Mouse (Mus musculus): ENCODE measurements around the gene Ccdc62. TPM values are rescaled to one million over a fixed set of nuclear protein-coding genes. Genes with fewer than 3 reads are reported as not detected.

The Ccdc62 gene
- polyA plus RNA-seq, 1 experiment from 2014 or later = 4.7 TPM

- Histone ChIP-seq H3K4me1 (replicated peaks) (peaks cover 30% of the 10 kb centered on the region), H3K4me3 (replicated peaks) (no peak overlapping the region), H3K9ac (no peak overlapping the region), H3K36me3 (no peaks in the 10 kb centered on the region), H3K27ac (no peak overlapping the region), H3K27me3 (replicated peaks) (no peaks in the 10 kb centered on the region), H3K4me2 (replicated peaks) (no peak overlapping the region), H3K9me3 (no peaks in the 10 kb centered on the region)
- ATAC-seq = no peak
- 65% methylated on average over 11 of the region's 11 CpGs for WGBS
Measured at GRCm38 (mm10) chr5:123982838-123983237, 52.4 kb downstream of the Ccdc62 start.

- WGBS = 70% methylated on average over 9 of the region's 9 CpGs
- H3K4me2 ChIP-seq (replicated peaks) = no peak overlapping the region
- no peak overlapping the region for H3K27ac ChIP-seq
- no peak overlapping the region for H3K4me3 ChIP-seq (replicated peaks)
- no peaks in the 10 kb centered on the region for H3K36me3 ChIP-seq
- H3K9ac ChIP-seq = no peak overlapping the region
- ATAC-seq = no peak
- peaks cover 24% of the 10 kb centered on the region for H3K4me1 ChIP-seq (replicated peaks)
- no peaks in the 10 kb centered on the region for H3K27me3 ChIP-seq (replicated peaks)
- H3K9me3 ChIP-seq = no peaks in the 10 kb centered on the region
Measured at GRCm38 (mm10) chr5:123985434-123985833, 55.0 kb downstream of the Ccdc62 start.

GRCm38 (mm10) chr5:123986925-123987324 is 56.4 kb downstream of the Ccdc62 start:
- 0 out of 2 replicates have a peak overlapping the region, but pooled peaks have one; percentile 10 for H3K9ac ChIP-seq

GRCm38 (mm10) chr5:123987511-123987910 is 57.0 kb downstream of the Ccdc62 start:
- Histone ChIP-seq H3K27me3 (replicated peaks) (no peaks in the 10 kb centered on the region), H3K4me1 (replicated peaks) (peaks cover 36% of the 10 kb centered on the region), H3K27ac (peak overlapping the region; percentile 84), H3K4me3 (replicated peaks) (no peak overlapping the region), H3K9ac (no peak overlapping the region), H3K9me3 (no peaks in the 10 kb centered on the region), H3K4me2 (replicated peaks) (peak overlapping the region; percentile 24), H3K36me3 (no peaks in the 10 kb centered on the region)
- WGBS = 60% methylated on average over 4 of the region's 4 CpGs
- peak; percentile 73 for ATAC-seq

More at GRCm38 (mm10) chr5:123986925-123987324, 56.4 kb downstream of the Ccdc62 start:
- H3K27ac ChIP-seq = peak overlapping the region; percentile 84
- H3K4me2 ChIP-seq (replicated peaks) = peak overlapping the region; percentile 24; the same call in 1 of the 2 replicates
- H3K27me3 ChIP-seq (replicated peaks) = no peaks in the 10 kb centered on the region
- H3K36me3 ChIP-seq = no peaks in the 10 kb centered on the region
- no peak overlapping the region for H3K4me3 ChIP-seq (replicated peaks)
- 31% methylated on average over 2 of the region's 2 CpGs for WGBS
- peak; percentile 88 for ATAC-seq
- no peaks in the 10 kb centered on the region for H3K9me3 ChIP-seq
- peaks cover 30% of the 10 kb centered on the region for H3K4me1 ChIP-seq (replicated peaks)

- no peak overlapping the region for H3K27ac ChIP-seq
- no peaks in the 10 kb centered on the region for H3K9me3 ChIP-seq
- H3K4me3 ChIP-seq (replicated peaks) = no peak overlapping the region
- peaks cover 36% of the 10 kb centered on the region for H3K4me1 ChIP-seq (replicated peaks)
- WGBS = 66% methylated on average over 20 of the region's 20 CpGs
- no peak overlapping the region for H3K4me2 ChIP-seq (replicated peaks)
- H3K9ac ChIP-seq = no peak overlapping the region
- ATAC-seq = no peak
- no peaks in the 10 kb centered on the region for H3K36me3 ChIP-seq
- H3K27me3 ChIP-seq (replicated peaks) = no peaks in the 10 kb centered on the region
Measured at GRCm38 (mm10) chr5:123989941-123990885, 59.7 kb downstream of the Ccdc62 start.

GRCm38 (mm10) chr5:123991321-123991720 is 60.8 kb downstream of the Ccdc62 start:
- 0 out of 2 replicates have a peak overlapping the region, but pooled peaks have one; percentile 51 for H3K27ac ChIP-seq
- no peak overlapping the region for H3K9ac ChIP-seq
- 89% methylated on average over 6 of the region's 6 CpGs for WGBS

GRCm38 (mm10) chr5:123992193-123992637 is 61.7 kb downstream of the Ccdc62 start:
- H3K4me3 ChIP-seq (replicated peaks) = no peak overlapping the region
- H3K9ac ChIP-seq = no peak overlapping the region
- H3K27ac ChIP-seq = peak overlapping the region; percentile 51
- no peak overlapping the region for H3K4me2 ChIP-seq (replicated peaks)
- WGBS = 62% methylated on average over 10 of the region's 10 CpGs
- no peak for ATAC-seq
- H3K27me3 ChIP-seq (replicated peaks) = no peaks in the 10 kb centered on the region
- peaks cover 29% of the 10 kb centered on the region for H3K4me1 ChIP-seq (replicated peaks)
- no peaks in the 10 kb centered on the region for H3K9me3 ChIP-seq
- peaks cover 6% of the 10 kb centered on the region; the same call in 1 of the 2 replicates for H3K36me3 ChIP-seq

More at GRCm38 (mm10) chr5:123991321-123991720, 60.8 kb downstream of the Ccdc62 start:
- ATAC-seq = no peak
- Histone ChIP-seq H3K9me3 (no peaks in the 10 kb centered on the region), H3K4me3 (replicated peaks) (no peak overlapping the region), H3K27me3 (replicated peaks) (no peaks in the 10 kb centered on the region), H3K4me2 (replicated peaks) (no peak overlapping the region), H3K36me3 (peaks cover 3% of the 10 kb centered on the region; the same call in 1 of the 2 replicates), H3K4me1 (replicated peaks) (peaks cover 36% of the 10 kb centered on the region)

- ATAC-seq = 0 out of 2 replicates have a peak, but pooled peaks have one; percentile 23
- H3K36me3 ChIP-seq = peaks cover 7% of the 10 kb centered on the region; the same call in 1 of the 2 replicates
- H3K27ac ChIP-seq = no peak overlapping the region
- H3K4me2 ChIP-seq (replicated peaks) = no peak overlapping the region
- no peak overlapping the region for H3K9ac ChIP-seq
- H3K27me3 ChIP-seq (replicated peaks) = no peaks in the 10 kb centered on the region
- H3K4me1 ChIP-seq (replicated peaks) = peaks cover 23% of the 10 kb centered on the region
- H3K9me3 ChIP-seq = no peaks in the 10 kb centered on the region
- H3K4me3 ChIP-seq (replicated peaks) = no peak overlapping the region
- 36% methylated on average over 5 of the region's 5 CpGs for WGBS
Measured at GRCm38 (mm10) chr5:123992794-123993193, 62.3 kb downstream of the Ccdc62 start.

GRCm38 (mm10) chr5:123993263-123994036 is 63.0 kb downstream of the Ccdc62 start:
- 0 out of 2 replicates have a peak overlapping the region, but pooled peaks have one; percentile 13 for H3K27ac ChIP-seq
- WGBS = 59% methylated on average over 7 of the region's 7 CpGs
- ATAC-seq = 0 out of 2 replicates have a peak, but pooled peaks have one; percentile 14

GRCm38 (mm10) chr5:123994468-123994867 is 64.0 kb downstream of the Ccdc62 start:
- no peaks in the 10 kb centered on the region for H3K27me3 ChIP-seq (replicated peaks)
- 95% methylated on average over 7 of the region's 7 CpGs for WGBS
- peaks cover 17% of the 10 kb centered on the region for H3K4me1 ChIP-seq (replicated peaks)
- ATAC-seq = no peak
- peaks cover 7% of the 10 kb centered on the region; the same call in 1 of the 2 replicates for H3K36me3 ChIP-seq
- H3K9me3 ChIP-seq = no peaks in the 10 kb centered on the region
- no peak overlapping the region for H3K9ac ChIP-seq
- no peak overlapping the region for H3K4me2 ChIP-seq (replicated peaks)
- H3K4me3 ChIP-seq (replicated peaks) = no peak overlapping the region
- no peak overlapping the region for H3K27ac ChIP-seq

More at GRCm38 (mm10) chr5:123993263-123994036, 63.0 kb downstream of the Ccdc62 start:
- Histone ChIP-seq H3K4me1 (replicated peaks) (peaks cover 20% of the 10 kb centered on the region), H3K9ac (no peak overlapping the region), H3K9me3 (no peaks in the 10 kb centered on the region), H3K36me3 (peaks cover 7% of the 10 kb centered on the region; the same call in 1 of the 2 replicates), H3K4me3 (replicated peaks) (no peak overlapping the region), H3K27me3 (replicated peaks) (no peaks in the 10 kb centered on the region), H3K4me2 (replicated peaks) (no peak overlapping the region)

- ATAC-seq = no peak
Measured at GRCm38 (mm10) chr5:123995388-123995787, 64.9 kb downstream of the Ccdc62 start.

More at GRCm38 (mm10) chr5:123995388-123995787, 64.9 kb downstream of the Ccdc62 start:
- Histone ChIP-seq H3K4me1 (replicated peaks) (peaks cover 17% of the 10 kb centered on the region), H3K9me3 (no peaks in the 10 kb centered on the region), H3K4me3 (replicated peaks) (no peak overlapping the region), H3K9ac (no peak overlapping the region), H3K27me3 (replicated peaks) (no peaks in the 10 kb centered on the region), H3K4me2 (replicated peaks) (no peak overlapping the region), H3K36me3 (peaks cover 10% of the 10 kb centered on the region; the same call in 1 of the 2 replicates), H3K27ac (no peak overlapping the region)
- 75% methylated on average over 6 of the region's 6 CpGs for WGBS

All from intestine, embryonic 15.5 days (tissue).